Mouse (Mus musculus): ENCODE data around the gene 1700014D04Rik. TPM values are rescaled to one million over a fixed set of nuclear protein-coding genes. Genes with fewer than 3 reads are reported as not detected.
"Not testable (repeated sequence)": the region's sequence is repeated elsewhere in the genome, so short reads cannot be mapped to it uniquely, and the experiment has no call there.

The 1700014D04Rik gene
- 0.06 TPM in 1 of 2 replicates, not detected in the other for polyA plus RNA-seq (2015; fragmentation: Nextera tagmentation; extraction: Ambion mirVana)

- H3K36me3 ChIP-seq, result no peaks in the 10 kb centered on the region
- 83% methylated on average over 9 of the region's 9 CpGs for WGBS
- H3K4me2 ChIP-seq (replicated peaks), result no peak within 1 kb of the TSS
- no peak for ATAC-seq (ENCODE audit: low FRiP score, low read depth)
- H3K9me3 ChIP-seq, result no peaks in the 10 kb centered on the region
- no peak within 1 kb of the TSS for H3K27ac ChIP-seq
- peaks cover 12% of the 10 kb centered on the region; the same call in 1 of the 2 replicates for H3K4me1 ChIP-seq
- peaks cover 8% of the 10 kb centered on the region; the same call in 1 of the 2 replicates for H3K27me3 ChIP-seq
- no peak within 1 kb of the TSS for H3K9ac ChIP-seq
- no peak within 1 kb of the TSS for H3K4me3 ChIP-seq
Observed at GRCm38 (mm10) chr13:59746711-59747110, at the start of gene 1700014D04Rik. Gene 1700014D04Rik (minus strand): TSS chr13:59746752.

GRCm38 (mm10) chr13:59795807-59796465, 49.4 kb upstream of the 1700014D04Rik start:
- no peak overlapping the region for H3K27ac ChIP-seq
- no peak for ATAC-seq (ENCODE audit: low FRiP score, low read depth)
- no peaks in the 10 kb centered on the region for H3K27me3 ChIP-seq
- 90% methylated on average over 6 of the region's 6 CpGs for WGBS
- H3K36me3 ChIP-seq, result peaks cover 98% of the 10 kb centered on the region
- no peak overlapping the region for H3K9ac ChIP-seq
- no peaks in the 10 kb centered on the region for H3K4me1 ChIP-seq
- H3K4me2 ChIP-seq (replicated peaks), result no peak overlapping the region
- no peak overlapping the region for H3K4me3 ChIP-seq
- H3K9me3 ChIP-seq, result no peaks in the 10 kb centered on the region

GRCm38 (mm10) chr13:59794786-59795185, 48.2 kb upstream of the 1700014D04Rik start:
- Histone ChIP-seq H3K4me3 (no peak overlapping the region), H3K9ac (no peak overlapping the region), H3K27ac (no peak overlapping the region), H3K4me2 (replicated peaks) (no peak overlapping the region), H3K36me3 (peaks cover 98% of the 10 kb centered on the region), H3K27me3 (no peaks in the 10 kb centered on the region), H3K4me1 (no peaks in the 10 kb centered on the region), H3K9me3 (no peaks in the 10 kb centered on the region)
- ATAC-seq (ENCODE audit: low FRiP score, low read depth), result no peak
- 90% methylated on average over 1 of the region's 1 CpGs for WGBS

- no peak for ATAC-seq (ENCODE audit: low FRiP score, low read depth)
- H3K36me3 ChIP-seq, result peaks cover 96% of the 10 kb centered on the region
- WGBS, result 95% methylated on average over 7 of the region's 7 CpGs
Observed at GRCm38 (mm10) chr13:59782145-59782544, 35.6 kb upstream of the 1700014D04Rik start, which contains the start of gene Gm49354. Gene Gm49354 (minus strand): TSS chr13:59782245.

GRCm38 (mm10) chr13:59779744-59780264, 33.3 kb upstream of the 1700014D04Rik start:
- H3K27me3 ChIP-seq; ATAC-seq (ENCODE audit: low FRiP score, low read depth); H3K27ac ChIP-seq; H3K4me3 ChIP-seq; H3K4me2 ChIP-seq (replicated peaks); H3K9ac ChIP-seq; H3K4me1 ChIP-seq; H3K9me3 ChIP-seq: not testable (repeated sequence)
- H3K36me3 ChIP-seq, result peaks cover 94% of the 10 kb centered on the region
- 97% methylated on average over 1 of the region's 1 CpGs for WGBS

More at GRCm38 (mm10) chr13:59782145-59782544, 35.6 kb upstream of the 1700014D04Rik start, which contains the start of gene Gm49354:
- no peak within 1 kb of the TSS for H3K4me2 ChIP-seq (replicated peaks)
- no peak within 1 kb of the TSS for H3K9ac ChIP-seq
- no peaks in the 10 kb centered on the region for H3K27me3 ChIP-seq
- no peaks in the 10 kb centered on the region for H3K4me1 ChIP-seq
- H3K9me3 ChIP-seq, result no peaks in the 10 kb centered on the region
- H3K27ac ChIP-seq, result no peak within 1 kb of the TSS
- no peak within 1 kb of the TSS for H3K4me3 ChIP-seq

GRCm38 (mm10) chr13:59779213-59779612, 32.7 kb upstream of the 1700014D04Rik start:
- Histone ChIP-seq H3K27me3 (no peaks in the 10 kb centered on the region), H3K36me3 (peaks cover 91% of the 10 kb centered on the region), H3K4me2 (replicated peaks) (no peak overlapping the region), H3K4me3 (no peak overlapping the region), H3K27ac (no peak overlapping the region), H3K9ac (no peak overlapping the region), H3K4me1 (no peaks in the 10 kb centered on the region), H3K9me3 (no peaks in the 10 kb centered on the region)
- 86% methylated on average over 4 of the region's 4 CpGs for WGBS
- ATAC-seq (ENCODE audit: low FRiP score, low read depth), result no peak

GRCm38 (mm10) chr13:59775168-59775567, 28.6 kb upstream of the 1700014D04Rik start:
- WGBS, result 86% methylated on average over 3 of the region's 3 CpGs
- peaks cover 72% of the 10 kb centered on the region for H3K36me3 ChIP-seq
- H3K4me1 ChIP-seq, result peaks cover 9% of the 10 kb centered on the region
- H3K27ac ChIP-seq, result no peak overlapping the region
- H3K9me3 ChIP-seq, result no peaks in the 10 kb centered on the region
- H3K4me2 ChIP-seq (replicated peaks), result no peak overlapping the region
- ATAC-seq (ENCODE audit: low FRiP score, low read depth), result no peak
- no peak overlapping the region for H3K4me3 ChIP-seq
- H3K9ac ChIP-seq, result no peak overlapping the region
- H3K27me3 ChIP-seq, result no peaks in the 10 kb centered on the region

- H3K4me2 ChIP-seq (replicated peaks), result no peak overlapping the region
- H3K4me1 ChIP-seq, result peaks cover 37% of the 10 kb centered on the region
- peak overlapping the region; percentile 98 for H3K27ac ChIP-seq
- H3K9me3 ChIP-seq, result no peaks in the 10 kb centered on the region
- H3K36me3 ChIP-seq, result peaks cover 36% of the 10 kb centered on the region
- ATAC-seq (ENCODE audit: low FRiP score, low read depth), result no peak
- H3K9ac ChIP-seq, result no peak overlapping the region
- no peaks in the 10 kb centered on the region for H3K27me3 ChIP-seq
- WGBS, result 65% methylated on average over 9 of the region's 9 CpGs
- H3K4me3 ChIP-seq, result no peak overlapping the region
Observed at GRCm38 (mm10) chr13:59771257-59771656, 24.7 kb upstream of the 1700014D04Rik start.

GRCm38 (mm10) chr13:59770847-59771246, 24.3 kb upstream of the 1700014D04Rik start:
- Histone ChIP-seq H3K4me2 (replicated peaks) (peak overlapping the region; percentile 80), H3K9me3 (no peaks in the 10 kb centered on the region), H3K36me3 (peaks cover 32% of the 10 kb centered on the region), H3K4me1 (peaks cover 41% of the 10 kb centered on the region), H3K4me3 (peak overlapping the region; percentile 86), H3K27me3 (no peaks in the 10 kb centered on the region), H3K9ac (no peak overlapping the region; the same call in 1 of the 2 replicates), H3K27ac (peak overlapping the region; percentile 98)
- WGBS, result 69% methylated on average over 9 of the region's 9 CpGs
- ATAC-seq (ENCODE audit: low FRiP score, low read depth), result no peak

- no peaks in the 10 kb centered on the region for H3K27me3 ChIP-seq
- peaks cover 43% of the 10 kb centered on the region for H3K4me1 ChIP-seq
- H3K4me3 ChIP-seq, result peak overlapping the region; percentile 86
- peaks cover 26% of the 10 kb centered on the region for H3K36me3 ChIP-seq
- peak overlapping the region; percentile 80 for H3K4me2 ChIP-seq (replicated peaks)
- H3K27ac ChIP-seq, result peak overlapping the region; percentile 98
- WGBS, result under 1% methylated on average over 28 of the region's 28 CpGs
- no peaks in the 10 kb centered on the region for H3K9me3 ChIP-seq
- H3K9ac ChIP-seq, result peak overlapping the region; percentile 68
- peak; percentile 85 for ATAC-seq (ENCODE audit: low FRiP score, low read depth)
Observed at GRCm38 (mm10) chr13:59770164-59770562, 23.6 kb upstream of the 1700014D04Rik start.

GRCm38 (mm10) chr13:59769296-59770163, 23.0 kb upstream of the 1700014D04Rik start, which contains the start of gene Isca1:
Gene Isca1 (minus strand): TSS chr13:59769810.
- peak within 1 kb of the TSS; percentile 98 for H3K27ac ChIP-seq
- H3K9ac ChIP-seq, result peak within 1 kb of the TSS; percentile 90
- ATAC-seq (ENCODE audit: low FRiP score, low read depth), result peak; percentile 96
- peak within 1 kb of the TSS; percentile 80 for H3K4me2 ChIP-seq (replicated peaks)
- peaks cover 21% of the 10 kb centered on the region for H3K36me3 ChIP-seq
- under 1% methylated on average over 91 of the region's 91 CpGs for WGBS
- no peaks in the 10 kb centered on the region for H3K9me3 ChIP-seq
- no peaks in the 10 kb centered on the region for H3K27me3 ChIP-seq
- H3K4me3 ChIP-seq, result peak within 1 kb of the TSS; percentile 86
- H3K4me1 ChIP-seq, result peaks cover 43% of the 10 kb centered on the region

- Histone ChIP-seq H3K9me3 (no peaks in the 10 kb centered on the region), H3K4me1 (peaks cover 43% of the 10 kb centered on the region), H3K27ac (0 out of 2 replicates have a peak overlapping the region, but pooled peaks have one; percentile 98), H3K36me3 (peaks cover 21% of the 10 kb centered on the region), H3K27me3 (no peaks in the 10 kb centered on the region), H3K9ac (peak overlapping the region; percentile 90), H3K4me2 (replicated peaks) (peak overlapping the region; percentile 80), H3K4me3 (peak overlapping the region; percentile 86)
- no peak for ATAC-seq (ENCODE audit: low FRiP score, low read depth)
- 38% methylated on average over 13 of the region's 13 CpGs for WGBS
Observed at GRCm38 (mm10) chr13:59768531-59768930, 22.0 kb upstream of the 1700014D04Rik start.
